Mouse (Mus musculus) G1E (cell line): Measurements from ENCODE around the gene Mmp19. TPM values are rescaled to one million over a fixed set of nuclear protein-coding genes. Genes with fewer than 3 reads are reported as not detected.

Experiments
- ATAC-seq: 2 replicates; pipeline ENCODE4 v1.8.0; 2016; ENCODE audit warnings: mild to moderate bottlenecking; ENCODE audit not compliant: insufficient number of reproducible peaks, poor library complexity, low FRiP score, severe bottlenecking; ENCODE audit errors: extremely low read depth
- DNase-seq: peaks from one replicate; pipeline ENCODE4 v3.0.0; 2012; ENCODE audit warnings: low spot score
- H3K27me3 ChIP-seq: 2 replicates; pipeline ENCODE4 v1.6.1; 2012; ENCODE audit warnings: mild to moderate bottlenecking, low read length, inconsistent platforms; ENCODE audit not compliant: insufficient read depth
- H3K36me3 ChIP-seq: replicated peaks from 2 replicates; pipeline ENCODE3; 2012; ENCODE audit warnings: mild to moderate bottlenecking, inconsistent platforms
- H3K4me1 ChIP-seq: 2 replicates; pipeline ENCODE4 v1.6.1; 2012; ENCODE audit warnings: low read depth, low read length, inconsistent platforms, mixed read lengths; ENCODE audit not compliant: insufficient read depth
- H3K4me3 ChIP-seq: 2 replicates; pipeline ENCODE4 v1.5.1; 2012; ENCODE audit warnings: low read depth, mild to moderate bottlenecking, inconsistent platforms, low read length, moderate library complexity, mixed read lengths
- H3K9me3 ChIP-seq: replicated peaks from 2 replicates; pipeline ENCODE4 v1.6.1; 2012; ENCODE audit warnings: inconsistent platforms
- CTCF ChIP-seq: IDR thresholded peaks from 2 replicates; pipeline ENCODE4 v1.5.1; 2012; ENCODE audit warnings: low read depth, low read length, inconsistent platforms, mixed read lengths
- GATA1 ChIP-seq: IDR thresholded peaks from 2 replicates; pipeline ENCODE4 v1.6.1; 2012; ENCODE audit warnings: borderline replicate concordance, low read length, inconsistent platforms, mixed read lengths
- GATA2 ChIP-seq: IDR thresholded peaks from 2 replicates; pipeline ENCODE4 v1.6.1; 2012; ENCODE audit warnings: low read depth, low read length, inconsistent platforms, borderline replicate concordance
- POLR2AphosphoS5 ChIP-seq: IDR thresholded peaks from 2 replicates; pipeline ENCODE4 v1.6.1; 2012; ENCODE audit warnings: low read depth, low read length, inconsistent platforms; ENCODE audit not compliant: insufficient replicate concordance
- TAL1 ChIP-seq: conservative IDR thresholded peaks from 2 replicates; pipeline ENCODE4 v1.6.1; 2012; ENCODE audit warnings: low read depth, low read length, inconsistent platforms, mixed read lengths
- polyA plus RNA-seq: library from polyadenylated mRNA; stranded (reverse); fragments of >175 nt; gene quantifications from 2 replicates; pipeline ENCODE4 v1.2.3, GENCODE M21; 2012
- total RNA-seq, 2 experiments: library from RNA; stranded (forward) in 1 of 2; stranded (reverse) in 1 of 2; fragments of 200-1000 nt in 1 of 2; fragments of >200 nt in 1 of 2; fragmentation: Nextera tagmentation in 1 of 2; gene quantifications; 2 replicates each; pipeline ENCODE4 v1.2.3; 2014 to 2017

Mmp19 gene
- total and polyA plus RNA-seq, 3 experiments, result 0.03 to 0.11 TPM; not detected in 1

- no peak for DNase-seq
- Histone ChIP-seq H3K4me1 (peaks cover 62% of the 10 kb centered on the region), H3K4me3 (no peak overlapping the region)
Observed at GRCm38 (mm10) chr10:128745946-128746613, 44.6 kb upstream of the Mmp19 start.

DNA sequence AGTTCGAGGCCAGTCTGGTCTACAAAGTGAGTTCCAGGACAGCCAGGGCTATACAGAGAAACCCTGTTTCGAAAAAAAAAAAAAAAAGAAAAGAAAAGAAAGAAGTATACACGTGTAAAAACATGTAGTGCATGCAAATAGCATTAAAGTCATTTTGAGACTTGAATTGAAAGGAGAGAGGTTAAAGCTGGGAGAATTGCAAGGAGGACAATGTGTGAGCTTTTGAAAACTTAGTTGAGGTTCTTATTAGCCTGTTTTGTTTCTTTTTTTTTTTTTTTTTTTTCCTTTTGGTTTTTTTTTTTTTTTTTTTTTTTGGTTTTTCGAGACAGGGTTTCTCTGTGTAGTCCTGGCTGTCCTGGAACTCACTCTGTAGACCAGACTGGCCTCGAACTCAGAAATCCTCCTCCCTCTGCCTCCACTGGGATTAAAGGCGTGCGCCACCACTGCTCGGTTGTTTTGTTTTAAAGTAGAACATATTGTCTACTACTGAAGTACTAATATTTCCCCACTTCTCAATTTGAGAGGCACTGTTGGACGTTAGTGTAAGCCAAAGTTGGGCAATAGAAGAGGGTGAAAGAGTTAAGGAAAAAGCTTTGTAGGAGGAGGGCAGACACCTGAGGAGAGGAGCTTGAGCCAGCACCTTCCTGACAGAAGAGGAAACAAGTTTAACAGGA, 43.6 kb upstream of the Mmp19 start:
- DNase-seq, result no peak
- no peak for TF ChIP-seq POLR2AphosphoS5
- TF ChIP-seq CTCF, result no peak
- TF ChIP-seq TAL1, result no peak
- TF ChIP-seq GATA1, result no peak
- TF ChIP-seq GATA2, result no peak
- Histone ChIP-seq H3K4me1 (peaks cover 62% of the 10 kb centered on the region), H3K9me3 (no peaks in the 10 kb centered on the region), H3K4me3 (peak overlapping the region; percentile 78), H3K36me3 (peaks cover 22% of the 10 kb centered on the region), H3K27me3 (peaks cover 6% of the 10 kb centered on the region)
- no peak for ATAC-seq

More at GRCm38 (mm10) chr10:128745946-128746613, 44.6 kb upstream of the Mmp19 start:
- peaks cover 15% of the 10 kb centered on the region for H3K36me3 ChIP-seq
- TF ChIP-seq TAL1 (no peak), POLR2AphosphoS5 (no peak), GATA1 (no peak), CTCF (no peak), GATA2 (no peak)
- ATAC-seq, result no peak
- peaks cover 6% of the 10 kb centered on the region for H3K27me3 ChIP-seq
- no peaks in the 10 kb centered on the region for H3K9me3 ChIP-seq

DNA sequence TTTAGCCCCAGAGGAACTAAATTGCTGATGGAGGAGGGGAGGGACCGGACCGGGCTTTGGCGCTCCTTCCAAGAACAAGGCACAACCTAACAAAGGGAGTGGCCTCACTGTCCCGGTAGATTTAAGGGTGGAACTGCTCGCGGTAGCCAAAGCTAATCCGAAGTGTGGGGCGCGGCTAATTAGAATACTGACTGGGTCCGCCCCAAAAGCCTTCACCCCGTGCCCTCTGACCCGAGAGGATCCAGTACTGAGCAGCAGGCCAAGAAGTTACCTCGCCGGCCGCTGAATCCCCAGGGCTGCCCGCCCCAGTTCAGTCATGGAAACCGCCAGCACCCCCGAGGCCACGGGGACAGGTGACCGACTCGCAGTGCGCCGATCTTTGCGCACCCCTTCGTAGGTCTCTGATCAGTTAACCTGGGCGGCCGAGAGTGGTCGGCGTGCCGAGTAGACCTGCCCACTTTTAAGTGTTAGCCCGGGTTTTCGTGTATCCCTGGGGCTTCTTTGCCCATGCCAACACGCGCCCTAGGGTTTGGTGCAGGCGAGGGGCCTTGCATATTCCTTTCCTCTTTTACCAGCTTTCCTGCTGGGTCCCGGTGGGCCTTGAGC, 43.0 kb upstream of the Mmp19 start, which contains the start of gene Pym1:
Pym1 (plus strand) TSS at position 244 of the 606 bp plus-strand sequence.
- ATAC-seq (peak; percentile 88), DNase-seq (peak; percentile 84)
- H3K9me3 ChIP-seq, result no peaks in the 10 kb centered on the region
- peak within 1 kb of the TSS; percentile 78 for H3K4me3 ChIP-seq
- peaks cover 28% of the 10 kb centered on the region for H3K36me3 ChIP-seq
- peaks cover 62% of the 10 kb centered on the region for H3K4me1 ChIP-seq
- no peak for TF ChIP-seq CTCF
- no peak for TF ChIP-seq TAL1
- TF ChIP-seq GATA2, result no peak
- no peak for TF ChIP-seq GATA1
- 0 out of 2 replicates have a peak, but pooled peaks have one; percentile 21 for TF ChIP-seq POLR2AphosphoS5
- peaks cover 3% of the 10 kb centered on the region for H3K27me3 ChIP-seq

DNA sequence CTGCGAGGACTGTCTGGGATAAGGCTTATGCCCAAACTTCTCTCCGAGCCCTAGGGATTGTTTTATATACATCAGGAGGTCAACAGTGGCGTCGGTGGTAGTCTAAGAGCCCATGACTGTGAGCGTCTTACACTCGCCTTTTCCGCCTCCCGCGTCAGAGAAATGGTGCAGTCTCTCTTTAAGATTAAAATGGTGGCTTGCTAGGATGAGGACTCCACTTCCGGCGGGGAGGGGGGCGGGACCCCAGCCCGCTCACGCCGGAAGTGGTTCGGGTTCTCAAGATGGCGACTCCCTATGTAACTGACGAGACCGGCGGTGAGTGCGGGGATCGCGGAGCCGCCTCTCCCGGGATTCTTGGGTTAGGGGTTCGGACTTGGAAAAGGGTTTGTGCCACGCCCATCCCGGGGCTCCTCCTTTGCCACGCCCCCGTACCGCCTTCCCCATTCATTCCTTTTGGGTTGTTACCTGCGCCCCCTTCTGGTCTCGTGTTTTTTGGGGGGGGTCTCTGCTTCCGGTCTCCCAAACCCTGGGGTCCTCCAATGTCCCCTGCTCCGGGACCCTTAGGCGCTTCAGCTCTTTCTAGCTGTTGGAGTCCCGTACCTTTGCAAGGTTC, 42.4 kb upstream of the Mmp19 start:
- DNase-seq, result peak; percentile 88
- Histone ChIP-seq H3K4me1 (peaks cover 60% of the 10 kb centered on the region), H3K27me3 (peaks cover 3% of the 10 kb centered on the region), H3K9me3 (no peaks in the 10 kb centered on the region), H3K4me3 (peak overlapping the region; percentile 78), H3K36me3 (peaks cover 34% of the 10 kb centered on the region)
- TF ChIP-seq GATA2 (no peak), CTCF (peak; percentile 13; the same call in 1 of the 2 replicates), GATA1 (no peak), POLR2AphosphoS5 (no peak), TAL1 (no peak)
- ATAC-seq, result peak; percentile 62

GRCm38 (mm10) chr10:128772895-128773294, 17.8 kb upstream of the Mmp19 start:
- H3K4me1 ChIP-seq, result no peaks in the 10 kb centered on the region; the same call in 1 of the 2 replicates
- no peaks in the 10 kb centered on the region for H3K9me3 ChIP-seq
- ATAC-seq, result no peak
- H3K36me3 ChIP-seq, result peaks cover 14% of the 10 kb centered on the region
- H3K27me3 ChIP-seq, result peaks cover 4% of the 10 kb centered on the region; the same call in 1 of the 2 replicates
- no peak overlapping the region for H3K4me3 ChIP-seq
- TF ChIP-seq POLR2AphosphoS5, result no peak
- TF ChIP-seq GATA2, result no peak
- no peak for TF ChIP-seq GATA1
- no peak for TF ChIP-seq TAL1
- no peak for DNase-seq

DNA sequence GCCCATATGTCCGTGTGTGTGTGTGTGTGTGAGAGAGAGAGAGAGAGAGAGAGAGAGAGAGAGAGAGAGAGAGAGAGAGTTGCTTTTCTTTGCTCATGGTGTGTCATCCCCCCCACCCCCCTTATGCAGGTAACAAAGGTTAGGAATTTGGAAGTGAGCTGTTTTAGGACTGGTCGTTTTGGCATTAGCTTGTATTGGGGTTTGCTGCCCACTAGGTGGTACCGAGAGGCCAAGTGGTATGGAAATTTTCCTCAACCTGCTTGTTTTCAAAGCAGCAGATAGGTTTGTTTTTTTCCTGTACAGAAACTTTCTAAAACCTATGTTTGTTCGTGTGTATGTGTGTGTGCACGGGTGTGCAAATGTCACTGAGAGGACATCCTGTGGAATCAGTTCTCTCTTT, 17.0 kb upstream of the Mmp19 start:
- ATAC-seq (no peak), DNase-seq (peak; percentile 11)
- peaks cover 4% of the 10 kb centered on the region; the same call in 1 of the 2 replicates for H3K27me3 ChIP-seq
- H3K9me3 ChIP-seq, result no peaks in the 10 kb centered on the region
- peaks cover 9% of the 10 kb centered on the region for H3K36me3 ChIP-seq
- H3K4me1 ChIP-seq, result no peaks in the 10 kb centered on the region; the same call in 1 of the 2 replicates
- no peak for TF ChIP-seq TAL1
- no peak for TF ChIP-seq GATA1
- no peak for TF ChIP-seq POLR2AphosphoS5
- no peak for TF ChIP-seq GATA2
- no peak for TF ChIP-seq CTCF
- no peak overlapping the region for H3K4me3 ChIP-seq
